Mouse (Mus musculus): ENCODE data around the gene Nob1.

The Nob1 gene

DNA sequence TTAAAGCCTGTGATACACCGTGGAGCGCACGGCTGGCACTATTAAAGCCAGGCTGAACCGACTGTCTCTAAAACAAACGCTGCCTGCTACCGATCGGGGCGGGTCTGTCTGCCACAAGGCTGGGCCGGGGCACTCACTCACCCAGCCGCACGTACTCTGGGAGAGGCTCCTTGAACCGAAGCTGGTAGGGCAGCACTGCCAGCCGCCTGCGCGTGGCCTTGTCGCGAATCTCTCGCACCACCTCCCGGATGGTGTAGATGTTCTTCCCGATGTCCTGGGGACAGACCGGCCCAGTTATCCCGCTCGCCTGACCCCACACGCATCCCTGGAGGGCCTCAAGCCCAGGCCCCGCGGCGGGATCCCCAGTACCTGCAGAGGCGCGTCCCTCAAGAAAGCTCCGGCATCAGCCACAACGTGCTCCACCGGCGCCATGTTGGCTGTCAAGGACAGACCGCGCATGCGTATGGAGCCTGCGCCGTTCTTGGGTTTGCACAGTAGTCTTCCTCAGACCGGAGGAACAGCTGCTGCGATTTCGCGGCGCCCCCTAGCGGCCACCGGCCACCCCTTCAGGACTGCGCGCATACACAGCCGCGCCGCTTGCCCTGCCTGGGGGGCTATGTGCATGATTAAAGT lies at the start of gene Nob1:
Gene Nob1, minus strand, starts transcription at position 455 of the 633 bp plus-strand sequence.
- DNase-seq: peak; percentile 99

DNA sequence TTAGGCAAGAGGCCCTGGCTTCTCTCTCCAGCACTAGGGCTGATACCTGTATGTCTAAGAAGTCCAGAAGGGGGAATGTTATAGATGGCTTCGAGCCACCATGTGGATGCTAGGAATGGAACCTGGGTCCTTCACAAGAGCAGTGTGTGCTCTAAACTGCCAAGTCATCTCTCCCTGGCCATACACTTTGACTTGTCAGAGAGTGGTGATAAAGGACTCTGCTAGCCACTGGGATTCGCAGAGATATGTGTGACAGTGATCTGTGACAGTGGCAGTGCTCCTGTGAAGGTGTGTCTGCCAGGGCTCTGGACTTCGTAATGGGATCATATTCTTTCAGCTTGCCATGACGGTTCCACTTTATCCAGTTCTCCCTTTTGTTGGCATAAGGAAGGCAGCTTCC lies 48.5 kb upstream of the Nob1 start:
- DNase-seq: no peak

DNA sequence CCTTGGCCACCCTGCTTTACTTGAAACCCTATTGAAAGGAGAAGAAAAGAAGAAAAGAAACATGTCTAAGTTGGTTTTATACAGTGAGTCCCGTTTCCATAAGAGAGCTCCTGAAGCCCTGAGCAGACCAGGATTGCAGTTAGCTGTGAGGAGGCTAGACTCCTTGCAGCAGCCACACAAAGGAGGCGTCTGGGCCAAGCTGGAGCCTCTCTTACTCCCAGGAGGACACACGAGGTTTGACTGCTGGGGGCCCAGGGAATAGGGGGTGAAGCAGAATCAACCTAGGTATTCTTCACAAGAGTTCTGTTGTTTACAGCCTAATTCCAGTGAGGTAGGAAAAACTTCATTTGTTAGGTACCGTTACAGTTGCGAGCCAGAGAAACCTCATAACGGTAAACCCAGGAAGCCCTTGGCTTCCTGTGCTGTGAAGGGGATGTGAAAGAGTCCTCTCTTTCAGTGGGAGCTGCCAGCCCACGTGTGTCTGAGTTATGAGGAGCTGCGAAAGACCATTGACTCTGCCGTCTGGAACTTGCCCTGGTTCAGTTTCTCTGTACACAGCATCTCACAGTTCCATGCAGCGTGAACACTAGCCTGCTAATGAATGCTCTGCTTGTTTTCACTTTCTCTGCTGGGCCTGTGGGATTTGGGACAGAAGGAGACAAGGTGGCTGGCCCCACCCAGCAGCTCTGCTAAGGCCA lies 47.7 kb upstream of the Nob1 start:
- no peak for DNase-seq

DNA sequence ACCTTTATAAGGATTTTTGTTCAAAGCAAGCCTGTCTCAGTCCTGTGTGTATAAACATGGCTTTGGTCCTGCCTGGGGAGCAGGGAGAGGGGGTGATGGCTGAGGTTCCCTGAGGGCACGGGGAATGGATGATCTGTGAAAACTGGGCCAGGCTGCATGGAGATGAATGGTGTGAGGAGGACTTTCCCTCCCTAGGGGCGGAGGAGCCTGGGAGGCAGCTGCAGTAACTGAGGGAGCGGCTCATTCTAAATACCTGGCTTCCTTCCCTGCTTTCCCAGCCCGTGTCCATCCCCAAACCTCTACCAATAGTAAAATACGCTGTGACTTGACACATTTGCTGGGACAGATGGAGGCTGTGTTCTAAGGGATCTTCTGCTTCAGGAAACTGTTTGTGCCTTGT lies 45.5 kb upstream of the Nob1 start:
- no peak for DNase-seq

DNA sequence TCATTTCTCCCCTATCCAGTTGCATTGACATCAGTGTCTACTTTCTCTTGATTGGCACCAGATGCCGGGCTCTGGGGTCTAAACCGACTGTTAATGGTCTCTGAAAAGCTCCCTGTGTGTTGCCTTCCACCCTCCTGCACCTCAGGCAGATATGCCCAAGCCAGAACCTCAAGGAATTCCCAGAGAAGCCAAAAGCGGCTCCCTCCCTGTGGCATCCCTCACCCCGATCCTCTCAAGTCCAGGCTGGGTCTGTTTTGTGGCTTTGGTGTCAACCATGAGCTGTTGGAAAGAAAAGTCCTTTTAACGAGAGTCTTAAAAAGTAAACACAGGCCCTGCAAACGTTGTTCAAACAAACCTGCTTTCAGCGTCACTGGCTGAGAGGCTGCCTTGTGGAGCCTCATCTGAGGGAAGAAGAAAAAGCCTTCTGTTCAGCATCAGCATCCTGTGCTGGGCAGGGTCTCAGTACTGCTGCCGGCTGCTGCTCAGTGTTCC lies 44.0 kb upstream of the Nob1 start:
- DNase-seq: no peak

DNA sequence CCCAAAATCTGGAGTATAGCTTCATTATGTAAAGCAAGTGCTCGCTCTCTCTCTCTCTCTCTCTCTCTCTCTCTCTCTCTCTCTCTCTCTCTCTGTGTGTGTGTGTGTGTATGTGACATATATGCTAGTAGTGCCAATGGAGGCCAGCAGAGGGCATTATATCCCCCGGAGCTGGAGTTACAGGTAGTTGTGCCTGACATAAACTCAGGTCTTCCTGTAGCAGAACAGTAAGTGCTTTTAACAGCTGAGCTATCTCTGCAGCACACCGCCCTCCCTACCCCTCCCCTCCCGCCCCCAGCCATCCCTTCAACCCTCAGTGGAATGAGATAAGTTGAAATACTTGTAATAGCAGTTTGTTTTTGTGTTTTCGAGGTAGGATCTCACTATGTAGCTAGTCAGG lies 41.8 kb upstream of the Nob1 start:
- DNase-seq: no peak

DNA sequence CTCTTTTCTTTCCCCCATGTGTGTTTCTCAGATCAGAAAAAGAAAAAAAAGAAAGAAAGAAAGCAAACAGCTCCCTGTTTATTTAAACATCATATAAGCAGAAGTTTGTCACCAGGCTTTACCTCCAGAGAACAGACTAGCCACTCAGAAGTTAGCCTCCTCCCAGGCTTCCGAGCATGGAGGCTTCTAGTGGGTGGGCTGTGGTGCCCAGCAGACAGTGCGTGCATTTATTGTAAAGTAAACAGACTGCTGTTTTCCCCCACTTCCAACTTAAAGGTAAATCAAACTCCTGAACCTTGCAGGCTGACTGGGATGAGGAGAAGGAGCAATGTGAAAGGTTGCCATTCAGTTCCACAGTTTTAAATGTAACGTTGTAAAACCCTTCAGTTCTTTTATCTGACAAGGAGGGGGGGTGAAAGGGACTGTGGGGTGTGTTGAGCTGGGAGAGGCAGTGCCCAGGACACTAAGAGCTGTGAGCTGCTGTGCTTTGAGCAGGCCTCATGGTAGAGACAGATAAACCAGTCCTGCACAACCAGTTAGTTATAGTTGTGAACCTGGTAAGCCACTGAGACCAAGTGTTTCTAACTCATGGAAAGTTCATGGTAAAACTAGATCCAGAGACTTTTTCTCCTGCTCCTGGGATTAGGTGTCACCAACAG lies 40.6 kb upstream of the Nob1 start:
- no peak for DNase-seq

DNA sequence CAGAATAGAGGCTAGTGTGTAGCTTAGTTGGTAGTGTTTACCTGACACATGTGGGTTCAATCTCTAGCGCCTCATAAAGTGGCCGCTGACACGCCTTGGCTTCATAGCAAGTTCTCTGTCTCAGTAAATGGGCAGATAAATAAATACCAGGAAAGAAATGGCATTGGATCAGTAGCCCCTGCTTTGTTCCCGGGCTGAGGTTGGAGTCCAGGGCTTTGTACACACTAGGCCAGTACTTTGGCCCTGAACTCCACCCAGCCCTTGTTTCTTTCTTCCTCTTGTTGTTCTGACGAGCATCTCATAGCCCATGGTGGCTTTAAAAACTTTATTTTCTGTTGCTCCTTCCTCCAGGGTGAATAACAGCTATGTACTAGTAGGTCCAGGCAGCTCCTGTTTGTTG lies 37.6 kb upstream of the Nob1 start:
- DNase-seq: no peak

DNA sequence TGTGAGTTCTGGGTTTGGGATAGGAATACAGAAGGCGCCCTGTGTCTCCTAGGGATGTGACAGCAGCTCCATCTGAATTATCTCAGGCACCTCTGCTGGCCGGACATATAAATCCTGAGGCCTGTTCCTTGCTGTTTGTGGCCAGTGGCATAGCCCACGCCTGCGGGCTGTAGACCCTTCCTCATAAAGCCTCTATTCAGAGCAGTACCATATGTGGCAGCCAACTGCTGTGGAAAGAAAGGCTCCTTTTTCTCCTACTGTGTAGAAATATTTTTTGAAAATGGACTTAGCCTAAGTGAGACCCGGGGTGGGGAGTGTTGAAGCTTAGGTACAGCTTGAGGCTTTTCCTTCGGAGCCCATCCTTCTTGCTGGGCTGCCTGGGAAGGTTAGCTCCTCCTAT lies 33.4 kb upstream of the Nob1 start:
- DNase-seq: no peak

DNA sequence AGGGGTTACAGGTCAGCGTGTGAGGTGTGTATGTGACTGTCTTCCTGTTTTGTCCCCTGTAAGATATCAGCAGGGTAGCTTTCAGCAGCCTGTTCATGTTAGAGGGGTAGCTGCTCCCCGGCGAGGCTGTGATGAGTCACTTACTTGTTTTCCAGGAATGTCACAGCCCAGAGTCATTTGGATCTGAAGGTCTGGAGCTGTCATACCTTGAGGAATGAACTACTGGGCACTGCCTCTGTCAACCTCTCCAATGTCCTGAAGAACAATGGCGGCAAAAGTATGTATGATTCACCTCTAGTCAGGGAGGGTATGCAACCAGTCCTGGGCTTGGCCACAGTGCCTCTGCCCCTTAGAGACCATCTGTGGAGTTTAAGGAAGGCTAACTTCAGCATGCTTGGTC lies 32.9 kb upstream of the Nob1 start:
- no peak for DNase-seq

DNA sequence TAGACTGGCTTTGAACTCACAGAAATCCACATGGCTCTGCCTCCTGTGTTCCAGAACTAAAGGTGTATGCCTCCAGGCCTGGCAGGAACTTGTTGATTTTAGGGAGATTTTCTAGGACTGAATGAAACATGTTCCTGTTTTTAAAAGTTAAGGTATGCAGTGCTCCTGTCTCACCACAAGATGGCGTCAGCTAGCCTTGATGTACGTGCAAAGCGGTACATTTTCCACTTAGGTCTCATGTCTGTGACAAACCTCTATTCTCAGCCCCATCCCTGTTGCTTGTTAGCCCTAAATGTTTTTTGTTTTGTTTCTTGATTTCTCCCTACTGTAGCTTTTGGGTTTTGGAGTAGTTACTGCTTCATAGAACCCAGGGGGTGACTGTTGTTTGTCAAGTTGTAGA lies 30.4 kb upstream of the Nob1 start:
- DNase-seq: no peak

DNA sequence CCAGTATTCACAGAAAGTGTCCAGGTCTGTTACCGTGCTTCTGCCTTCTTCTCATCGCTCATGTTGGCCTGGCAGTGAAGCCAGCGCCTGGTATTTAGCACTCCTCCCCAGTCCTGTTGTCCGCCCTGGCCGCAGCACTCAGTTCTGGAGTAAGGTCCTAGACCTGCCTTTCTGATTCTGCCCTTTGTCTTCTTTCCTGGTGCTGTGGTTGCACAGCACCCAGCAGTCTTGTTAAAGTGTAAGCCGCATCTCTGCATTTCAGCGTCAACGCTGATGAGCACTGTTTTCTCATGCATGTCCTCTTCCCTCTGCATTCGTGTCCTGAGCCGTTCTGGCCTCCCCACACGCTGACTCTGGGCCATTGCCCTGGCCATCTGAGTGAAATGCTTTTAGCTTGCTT lies 28.5 kb upstream of the Nob1 start:
- no peak for DNase-seq

DNA sequence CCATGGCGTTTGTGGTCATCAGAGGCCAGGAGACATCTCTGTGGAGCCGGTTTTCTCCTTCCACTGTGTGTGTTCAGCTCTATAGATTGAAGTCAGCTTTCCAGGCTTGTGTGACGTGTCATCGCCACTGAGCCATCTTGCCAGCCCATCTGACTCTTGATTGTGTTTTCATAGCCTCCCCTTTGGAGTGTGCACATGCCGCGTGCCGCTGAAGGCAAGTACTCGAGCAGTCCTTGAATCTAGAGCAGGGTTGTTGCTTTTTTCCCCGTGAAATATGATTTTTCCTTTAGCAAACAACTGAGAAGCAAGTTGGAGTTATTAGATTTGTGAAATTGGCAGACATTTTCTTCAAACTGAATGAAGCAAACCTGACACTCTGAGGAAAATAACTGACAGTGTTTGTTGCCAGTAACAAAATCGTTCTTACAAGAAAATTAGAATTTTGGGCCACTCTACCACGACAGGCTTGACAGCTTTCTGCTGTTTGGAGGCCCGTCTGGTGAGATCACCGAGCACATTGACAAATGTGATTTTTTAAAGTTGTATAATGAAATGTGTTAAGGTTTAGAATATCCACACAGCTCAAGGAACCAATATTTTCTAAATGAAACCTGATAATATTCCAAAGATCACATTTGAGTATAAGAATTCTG lies 26.7 kb upstream of the Nob1 start:
- no peak for DNase-seq

DNA sequence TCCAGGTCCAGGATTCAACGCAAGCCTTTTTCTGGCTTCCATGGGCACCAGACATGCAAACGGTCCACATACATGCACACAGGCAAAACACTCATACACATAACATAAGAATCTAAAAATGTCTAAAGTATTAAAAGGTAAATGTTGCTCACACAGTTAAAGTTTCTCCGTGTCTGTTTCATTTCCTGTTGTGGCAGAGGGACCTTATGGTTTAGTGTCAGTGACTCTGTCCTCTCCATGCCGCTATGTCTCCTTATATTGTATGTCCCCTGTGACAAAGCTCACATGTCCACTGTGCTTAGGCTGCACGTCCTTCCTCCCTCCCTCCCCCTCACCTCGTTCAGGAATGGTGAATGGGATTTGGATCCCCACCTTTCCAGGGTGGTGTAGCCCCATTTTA lies 24.8 kb upstream of the Nob1 start:
- no peak for DNase-seq

DNA sequence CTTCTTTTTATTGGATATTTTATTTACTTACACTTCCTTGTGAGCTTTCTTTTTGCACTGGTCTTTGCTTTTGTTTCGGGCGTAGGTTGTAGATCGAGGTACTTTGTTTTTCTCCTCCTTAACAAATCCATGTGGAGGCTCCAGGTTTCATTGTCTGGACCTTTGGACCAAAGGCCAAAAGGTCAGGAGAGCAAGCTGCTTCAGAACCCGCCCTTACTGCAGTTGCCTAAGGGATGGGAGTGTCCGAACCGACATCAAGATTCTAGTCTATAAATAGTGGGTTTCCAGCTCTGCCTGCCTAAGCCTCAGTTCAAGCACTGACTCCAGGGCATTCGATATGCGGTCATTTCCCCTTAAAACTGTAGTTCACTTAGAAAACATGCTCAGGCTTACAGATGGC lies 24.3 kb upstream of the Nob1 start:
- no peak for DNase-seq

DNA sequence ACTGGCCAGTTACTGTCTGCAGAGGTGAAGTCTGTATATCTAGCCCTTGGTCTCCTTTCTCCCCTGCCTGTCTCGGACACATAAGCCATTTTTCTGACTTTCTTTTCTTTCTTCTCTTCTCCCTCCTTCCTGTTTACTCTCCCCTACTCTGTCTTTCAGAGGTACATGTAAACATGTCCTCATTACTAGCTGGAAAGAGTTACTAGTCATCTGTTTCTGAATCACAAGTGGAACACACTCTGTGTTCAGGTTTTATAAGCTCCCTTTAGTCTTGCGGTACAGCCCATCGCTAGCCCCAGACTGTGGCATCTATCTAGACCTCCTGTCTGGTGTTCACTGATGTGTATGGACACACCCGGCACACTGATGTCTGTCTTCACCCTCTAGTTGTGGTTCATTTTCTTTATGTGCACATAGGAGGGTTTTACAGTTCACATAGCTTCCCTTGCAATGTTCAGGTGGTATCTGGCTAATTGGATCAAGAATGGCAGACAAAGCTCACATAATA lies 23.6 kb upstream of the Nob1 start:
- DNase-seq: no peak

DNA sequence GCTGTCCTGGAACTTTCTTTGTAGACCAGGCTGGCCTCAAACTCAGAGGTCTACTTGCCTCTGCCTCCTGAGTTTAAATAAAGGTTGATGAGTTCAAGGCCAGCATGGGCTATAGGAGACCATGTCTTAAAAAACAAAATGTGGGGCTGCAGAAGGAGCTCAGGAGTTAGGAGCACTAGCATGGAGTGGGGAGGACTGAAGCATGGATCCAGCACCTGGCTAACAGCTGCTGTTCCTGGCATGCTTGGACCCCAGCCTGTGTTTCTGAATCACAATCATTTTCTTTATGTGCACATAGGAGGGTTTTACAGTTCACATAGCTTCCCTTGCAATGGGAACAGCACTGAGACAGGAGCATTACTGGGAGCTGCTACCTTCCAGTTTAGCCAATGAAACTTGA lies 22.9 kb upstream of the Nob1 start:
- no peak for DNase-seq

DNA sequence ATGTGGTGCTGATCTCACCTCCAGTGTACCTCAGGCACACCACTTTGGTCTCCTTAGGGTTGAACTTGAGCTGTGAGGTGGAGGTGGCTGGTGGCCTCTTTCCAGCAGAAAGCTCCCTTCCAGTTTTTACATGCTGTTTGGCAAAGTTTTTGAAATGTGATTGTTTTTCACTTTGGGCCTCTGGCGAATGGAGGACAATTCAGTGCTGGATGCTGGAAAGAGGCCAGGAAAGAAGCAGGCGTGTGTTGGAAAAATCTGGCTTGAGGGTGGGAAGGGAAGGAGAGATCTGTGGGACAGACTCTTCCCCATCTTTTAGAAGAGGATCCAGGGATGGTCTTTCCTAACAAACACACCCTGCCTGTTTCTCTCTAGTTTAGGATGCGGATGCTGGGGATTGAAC lies 19.8 kb upstream of the Nob1 start:
- DNase-seq: no peak

DNA sequence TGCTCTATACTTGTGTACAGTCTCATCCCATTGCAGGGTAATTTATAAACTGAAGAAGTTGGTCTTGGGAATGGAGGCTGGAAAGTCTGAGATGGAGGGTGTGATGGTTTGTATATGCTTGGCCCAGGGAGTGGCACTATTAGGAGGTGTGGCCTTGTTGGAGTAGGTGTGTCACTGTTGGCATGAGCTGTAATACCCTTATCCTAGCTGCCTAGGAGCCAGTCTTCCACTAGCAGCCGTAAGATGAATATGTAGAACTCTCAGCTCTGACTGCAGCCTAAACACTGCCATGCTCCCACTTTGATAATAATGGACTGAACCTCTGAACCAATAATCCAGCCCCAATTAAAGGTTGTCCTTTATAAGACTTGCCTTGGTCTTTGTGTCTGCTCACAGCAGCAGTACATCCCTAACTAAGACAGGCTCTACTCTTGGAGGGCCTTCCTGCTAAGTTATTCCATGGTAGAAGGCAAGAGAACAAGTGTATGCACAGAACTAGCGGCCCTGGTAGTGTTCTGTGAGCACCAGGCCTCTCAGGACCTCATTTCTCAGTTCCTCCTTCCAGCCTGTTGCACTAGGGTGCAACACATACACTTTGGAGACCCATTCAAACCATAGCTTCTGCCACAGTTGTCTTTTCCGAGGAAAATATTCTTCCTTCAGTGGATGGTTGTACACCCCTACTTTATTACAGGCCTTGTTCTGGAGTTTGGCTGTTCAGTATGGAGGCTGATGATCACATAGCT lies 15.2 kb upstream of the Nob1 start:
- DNase-seq: no peak

DNA sequence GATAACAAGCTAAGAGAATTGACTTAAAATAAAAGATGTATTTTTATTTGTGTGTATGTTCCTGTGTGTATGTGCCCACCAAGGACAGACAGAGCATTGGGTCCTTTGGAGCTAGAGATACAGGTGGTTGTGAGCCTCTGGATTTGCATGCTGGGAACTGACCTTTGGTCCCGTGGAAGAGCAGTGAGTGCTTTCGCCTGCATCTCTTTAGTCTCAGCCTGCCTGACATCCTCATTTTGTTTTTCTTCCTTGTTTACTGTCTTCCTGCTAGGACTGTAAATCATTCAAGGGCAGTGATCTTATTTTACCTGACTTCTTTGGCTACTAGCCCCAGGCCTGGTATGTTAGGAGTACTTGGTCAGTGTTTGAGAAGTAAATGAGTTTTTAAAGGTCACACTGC lies 12.9 kb upstream of the Nob1 start:
- DNase-seq: no peak

DNA sequence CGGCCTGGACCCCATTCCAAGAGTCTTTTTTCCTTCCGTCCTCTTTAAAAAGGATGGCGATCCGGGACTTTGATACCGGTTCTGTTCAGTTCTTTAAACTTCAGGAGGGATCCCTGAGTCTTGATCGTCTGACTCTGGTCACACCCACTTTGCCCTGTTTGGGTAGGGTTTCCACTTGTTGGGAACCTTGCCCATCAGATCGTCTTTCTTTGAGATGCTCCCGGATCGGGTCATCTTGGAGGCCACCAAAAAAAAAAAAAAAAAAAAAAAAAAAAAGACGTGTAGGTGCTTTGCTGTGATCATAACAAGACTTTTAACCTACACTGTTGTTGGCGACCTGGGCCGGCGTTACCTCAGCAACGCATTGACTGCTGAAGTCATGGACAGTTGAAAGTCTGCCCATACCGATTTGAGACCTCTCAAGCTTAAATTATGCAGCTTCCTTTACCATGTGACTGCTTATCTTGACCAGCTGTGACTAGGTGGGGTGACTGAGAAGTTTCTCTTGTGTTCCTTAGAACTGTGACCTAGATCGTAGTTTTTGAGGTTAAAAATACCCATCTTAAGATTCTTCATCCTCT lies 12.1 kb upstream of the Nob1 start:
- no peak for DNase-seq

Data from right cerebral cortex, postnatal 14 days (tissue).